Mouse (Mus musculus) liver, embryonic 14.5 days (tissue): Measurements from ENCODE around the gene Ube2d3.

Experiments used
- CTCF ChIP-seq: IDR thresholded peaks from 2 replicates; pipeline ENCODE4 v1.5.1; 2016; ENCODE audit warnings: antibody characterized with exemption, low read depth, control low read depth
- EP300 ChIP-seq: IDR thresholded peaks from 2 replicates; pipeline ENCODE4 v1.6.1; 2016; ENCODE audit warnings: antibody characterized with exemption, low read depth

DNA sequence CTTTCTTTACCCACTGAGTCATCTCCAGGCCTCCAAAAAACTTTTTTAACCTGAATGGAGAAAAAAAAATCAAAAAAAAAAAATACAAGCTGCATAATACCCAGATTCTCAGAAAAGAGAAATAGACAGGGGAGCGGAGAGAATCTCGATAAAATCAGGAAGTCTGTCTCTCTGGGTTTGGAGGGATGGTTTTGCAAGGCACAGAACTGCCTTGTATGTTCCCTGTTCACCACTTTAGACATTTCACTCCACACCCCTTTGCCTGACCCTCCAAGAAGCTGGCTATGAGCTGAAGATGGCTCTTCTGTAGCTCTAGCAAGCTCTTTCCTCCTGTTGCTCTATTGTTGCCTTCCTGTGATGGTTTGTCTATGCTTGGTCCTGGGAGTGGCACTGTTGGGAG is 39.0 kb downstream of the Ube2d3 start:
- TF ChIP-seq CTCF (no peak), EP300 (no peak)
